Mouse (Mus musculus): ENCODE data around the gene Dapk3.
A peak's percentile ranks its signal among the peaks of the same experiment; 100 is the strongest.

Dapk3 gene

GRCm38 (mm10) chr10:81182336-81183333 is at the start of gene Dapk3:
TSS of gene Dapk3 (plus strand) at chr10:81183005.
- DNase-seq (ENCODE audit: low spot score in 2 of 2) = peak; percentile 98 to 99

GRCm38 (mm10) chr10:81134181-81134587 is 48.6 kb upstream of the Dapk3 start:
- DNase-seq (ENCODE audit: low spot score in 2 of 2) = peak; percentile 82 to 90

- peak in 1 of 2 experiments; percentile 45 for DNase-seq (ENCODE audit: low spot score in 2 of 2)
These were observed 47.7 kb upstream of the Dapk3 start, which contains the start of gene Zbtb7a for GRCm38 (mm10) chr10:81134966-81135681. TSS of gene Zbtb7a (plus strand) at chr10:81135220.

- DNase-seq (ENCODE audit: low spot score in 2 of 2) = peak; percentile 83 to 84
These were observed 46.7 kb upstream of the Dapk3 start for GRCm38 (mm10) chr10:81135831-81136705.

GRCm38 (mm10) chr10:81136706-81137231 is 46.0 kb upstream of the Dapk3 start:
- peak; percentile 79 to 81 for DNase-seq (ENCODE audit: low spot score in 2 of 2)

GRCm38 (mm10) chr10:81137252-81138130 is 45.3 kb upstream of the Dapk3 start:
- DNase-seq (ENCODE audit: low spot score in 2 of 2) = peak; percentile 99

GRCm38 (mm10) chr10:81138131-81138782 is 44.5 kb upstream of the Dapk3 start:
- DNase-seq (ENCODE audit: low spot score in 2 of 2) = peak in 1 of 2 experiments; percentile 63

GRCm38 (mm10) chr10:81138821-81139528 is 43.8 kb upstream of the Dapk3 start:
- DNase-seq (ENCODE audit: low spot score in 2 of 2) = no peak

- DNase-seq (ENCODE audit: low spot score in 2 of 2) = no peak
These were observed 43.3 kb upstream of the Dapk3 start for GRCm38 (mm10) chr10:81139529-81139846.

GRCm38 (mm10) chr10:81140005-81140404 is 42.8 kb upstream of the Dapk3 start:
- no peak for DNase-seq (ENCODE audit: low spot score in 2 of 2)

- DNase-seq (ENCODE audit: low spot score in 2 of 2) = peak; percentile 60 to 71
These were observed 41.9 kb upstream of the Dapk3 start for GRCm38 (mm10) chr10:81140717-81141454.

GRCm38 (mm10) chr10:81141455-81142210 is 41.2 kb upstream of the Dapk3 start:
- DNase-seq (ENCODE audit: low spot score in 2 of 2) = no peak

- DNase-seq (ENCODE audit: low spot score in 2 of 2) = no peak
These were observed 40.2 kb upstream of the Dapk3 start for GRCm38 (mm10) chr10:81142551-81142981.

- DNase-seq (ENCODE audit: low spot score in 2 of 2) = no peak
These were observed 39.6 kb upstream of the Dapk3 start for GRCm38 (mm10) chr10:81143157-81143633.

- DNase-seq (ENCODE audit: low spot score in 2 of 2) = no peak
These were observed 38.9 kb upstream of the Dapk3 start for GRCm38 (mm10) chr10:81143845-81144437.

- DNase-seq (ENCODE audit: low spot score in 2 of 2) = peak in 1 of 2 experiments; percentile 59
These were observed 38.1 kb upstream of the Dapk3 start for GRCm38 (mm10) chr10:81144667-81145066.

GRCm38 (mm10) chr10:81145307-81145706 is 37.5 kb upstream of the Dapk3 start:
- no peak for DNase-seq (ENCODE audit: low spot score in 2 of 2)

Measured in heart, adult 9 months (tissue).